Mouse (Mus musculus) heart, embryonic 11.5 days (tissue): Measurements from ENCODE around the gene Glis1. TPM values are rescaled to one million over a fixed set of nuclear protein-coding genes. Genes with fewer than 3 reads are reported as not detected.

Experiments used
- ATAC-seq: fragments of 200-750 bp; cut with Nextera tagmentation; replicated peaks from 2 replicates; pipeline ENCODE4 v1.8.0; 2017; ENCODE audit warnings: moderate library complexity; ENCODE audit not compliant: insufficient number of reproducible peaks, low FRiP score, low TSS enrichment
- H3K27ac ChIP-seq: fragments of 300-500 bp; sonication (generic); 2 replicates; pipeline ENCODE4 v1.5.1; 2014; ENCODE audit warnings: mild to moderate bottlenecking, low read depth, low read length
- H3K27me3 ChIP-seq: fragments of 300-500 bp; sonication (generic); 2 replicates; pipeline ENCODE4 v1.6.1; 2014; ENCODE audit warnings: mild to moderate bottlenecking, low read length, mixed read lengths; ENCODE audit not compliant: control insufficient read depth, insufficient read depth
- H3K36me3 ChIP-seq: fragments of 300-500 bp; sonication (generic); 2 replicates; pipeline ENCODE4 v1.6.1; 2014; ENCODE audit warnings: mild to moderate bottlenecking, low read length, moderate library complexity, mixed read lengths; ENCODE audit not compliant: control insufficient read depth, insufficient read depth
- H3K4me1 ChIP-seq: fragments of 300-500 bp; sonication (generic); 2 replicates; pipeline ENCODE4 v1.6.1; 2014; ENCODE audit warnings: low read length; ENCODE audit not compliant: control insufficient read depth, insufficient read depth
- H3K4me2 ChIP-seq: fragments of 300-500 bp; sonication (generic); 2 replicates; pipeline ENCODE4 v1.6.1; 2014; ENCODE audit warnings: mild to moderate bottlenecking, moderate library complexity
- H3K4me3 ChIP-seq: fragments of 300-500 bp; sonication (generic); 2 replicates; pipeline ENCODE4 v1.5.1; 2014; ENCODE audit warnings: low read depth, low read length
- H3K9ac ChIP-seq: fragments of 300-500 bp; sonication (generic); 2 replicates; pipeline ENCODE4 v1.6.1; 2014; ENCODE audit warnings: mild to moderate bottlenecking, low read depth, low read length, moderate library complexity
- H3K9me3 ChIP-seq: fragments of 300-500 bp; sonication (generic); replicated peaks from 2 replicates; pipeline ENCODE4 v1.6.1; 2016; ENCODE audit warnings: low read length; ENCODE audit not compliant: control insufficient read depth
- WGBS: fragments of 180-500 bp; shearing (Covaris S2); extraction: QIAGEN DNeasy Blood & Tissue Kit; methylation state at CpG from one replicate; pipeline ENCODE4 v1.1.7; 2014; ENCODE audit not compliant: insufficient replicate concordance; 5-methylcytosine and 5-hydroxymethylcytosine counted together
- polyA plus RNA-seq: library from polyadenylated mRNA; unstranded; fragments of >200 nt; fragmentation: Nextera tagmentation; extraction: Ambion mirVana; gene quantifications from 2 replicates; pipeline ENCODE4 v1.2.1, GENCODE M21; 2014

Glis1 gene
- polyA plus RNA-seq, 1 experiment from 2014 or later, result 0.94 TPM

GRCm38 (mm10) chr4:107458907-107459306 lies 24.5 kb downstream of the Glis1 start:
- 50% methylated on average over 17 of the region's 17 CpGs for WGBS
- peak overlapping the region; percentile 59 for H3K27ac ChIP-seq
- ATAC-seq, result peak; percentile 74
- peaks cover 3% of the 10 kb centered on the region; the same call in 1 of the 2 replicates for H3K27me3 ChIP-seq
- no peak overlapping the region for H3K9ac ChIP-seq
- H3K36me3 ChIP-seq, result no peaks in the 10 kb centered on the region
- no peaks in the 10 kb centered on the region for H3K9me3 ChIP-seq
- 0 out of 2 replicates have a peak overlapping the region, but pooled peaks have one; percentile 14 for H3K4me2 ChIP-seq
- H3K4me1 ChIP-seq, result peaks cover 5% of the 10 kb centered on the region; the same call in 1 of the 2 replicates
- no peak overlapping the region for H3K4me3 ChIP-seq

DNA sequence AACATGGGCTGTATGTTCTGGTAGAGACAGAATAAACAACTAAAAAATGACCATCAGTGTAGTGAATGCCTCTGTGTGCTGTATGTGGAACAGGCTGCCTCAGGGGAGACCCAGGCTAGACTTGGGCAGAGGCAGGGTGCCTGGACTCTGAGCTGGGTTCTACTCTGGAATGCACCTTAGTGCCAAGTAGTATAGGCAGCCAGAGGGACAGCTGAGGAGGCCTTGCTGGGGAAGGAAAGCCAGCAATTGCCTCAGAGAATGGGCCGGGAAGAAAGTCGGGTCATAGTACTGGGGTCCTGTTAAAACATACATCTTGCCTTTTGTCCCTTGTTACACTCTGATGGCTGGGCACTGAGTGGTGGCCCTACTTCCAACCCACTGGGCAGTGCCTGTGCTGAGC lies 25.1 kb downstream of the Glis1 start:
- no peak overlapping the region for H3K4me3 ChIP-seq
- peaks cover 3% of the 10 kb centered on the region; the same call in 1 of the 2 replicates for H3K27me3 ChIP-seq
- no peak overlapping the region for H3K9ac ChIP-seq
- WGBS, result 88% methylated on average over 2 of the region's 2 CpGs
- H3K27ac ChIP-seq, result no peak overlapping the region
- no peaks in the 10 kb centered on the region for H3K36me3 ChIP-seq
- no peak overlapping the region for H3K4me2 ChIP-seq
- H3K9me3 ChIP-seq, result no peaks in the 10 kb centered on the region
- H3K4me1 ChIP-seq, result peaks cover 5% of the 10 kb centered on the region; the same call in 1 of the 2 replicates
- no peak for ATAC-seq

GRCm38 (mm10) chr4:107460468-107460867 lies 26.1 kb downstream of the Glis1 start:
- Histone ChIP-seq H3K4me2 (no peak overlapping the region), H3K4me3 (no peak overlapping the region), H3K36me3 (no peaks in the 10 kb centered on the region), H3K27me3 (peaks cover 3% of the 10 kb centered on the region; the same call in 1 of the 2 replicates), H3K4me1 (peaks cover 5% of the 10 kb centered on the region; the same call in 1 of the 2 replicates), H3K27ac (no peak overlapping the region), H3K9ac (no peak overlapping the region), H3K9me3 (no peaks in the 10 kb centered on the region)
- 83% methylated on average over 11 of the region's 11 CpGs for WGBS
- no peak for ATAC-seq

DNA sequence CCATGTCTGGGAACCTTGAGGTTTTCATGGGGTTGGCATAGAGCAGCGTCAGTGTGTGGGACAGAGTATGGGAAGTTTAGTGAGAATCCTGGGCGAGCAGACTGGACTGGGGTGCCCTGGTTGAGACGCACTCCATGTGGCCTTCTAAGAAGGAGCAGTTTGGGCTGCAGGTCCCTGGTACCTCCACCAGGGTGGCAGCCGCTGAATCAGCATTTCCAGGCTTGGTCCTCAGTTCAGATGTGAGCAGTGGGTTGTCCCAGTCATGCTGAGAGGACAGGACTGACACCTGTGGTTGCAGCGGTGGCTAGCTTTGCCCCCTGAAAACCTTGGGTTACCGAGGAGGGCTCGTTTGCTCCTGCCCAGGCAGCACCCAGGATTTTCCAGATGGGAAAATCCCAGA lies 33.4 kb downstream of the Glis1 start:
- no peaks in the 10 kb centered on the region for H3K36me3 ChIP-seq
- no peak overlapping the region for H3K9ac ChIP-seq
- WGBS, result 75% methylated on average over 7 of the region's 7 CpGs
- H3K9me3 ChIP-seq, result no peaks in the 10 kb centered on the region
- H3K27me3 ChIP-seq, result peaks cover 12% of the 10 kb centered on the region
- no peak for ATAC-seq
- H3K27ac ChIP-seq, result no peak overlapping the region
- H3K4me2 ChIP-seq, result no peak overlapping the region
- H3K4me1 ChIP-seq, result 0 out of 2 replicates have a peak, but pooled peaks cover 6% of the 10 kb centered on the region
- no peak overlapping the region for H3K4me3 ChIP-seq

GRCm38 (mm10) chr4:107468264-107468663 lies 33.9 kb downstream of the Glis1 start:
- Histone ChIP-seq H3K36me3 (no peaks in the 10 kb centered on the region), H3K4me1 (0 out of 2 replicates have a peak, but pooled peaks cover 6% of the 10 kb centered on the region), H3K27me3 (peaks cover 16% of the 10 kb centered on the region), H3K4me3 (no peak overlapping the region), H3K4me2 (no peak overlapping the region), H3K27ac (no peak overlapping the region), H3K9me3 (no peaks in the 10 kb centered on the region), H3K9ac (no peak overlapping the region)
- no peak for ATAC-seq
- 38% methylated on average over 13 of the region's 13 CpGs for WGBS

DNA sequence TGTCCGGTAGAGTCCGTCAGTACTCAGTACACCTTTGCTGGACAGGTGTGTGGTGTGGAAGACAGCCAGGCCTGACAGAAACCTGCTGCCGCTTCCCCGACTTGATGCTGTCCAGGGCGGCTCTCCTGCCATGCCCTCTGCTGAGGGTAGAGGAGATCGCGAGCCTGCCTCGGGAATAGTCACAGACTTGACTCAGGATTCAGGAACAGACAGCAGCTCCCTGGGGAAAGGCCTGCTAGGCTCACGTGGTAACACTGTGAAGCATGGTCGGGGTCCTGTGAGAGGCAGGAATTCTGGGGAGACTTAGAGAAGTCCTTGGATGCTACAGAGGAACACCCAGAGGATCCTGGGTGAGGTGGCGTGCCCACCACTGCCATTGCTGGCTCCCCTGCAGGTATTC lies 34.4 kb downstream of the Glis1 start:
- 63% methylated on average over 11 of the region's 11 CpGs for WGBS
- no peak for ATAC-seq

GRCm38 (mm10) chr4:107476266-107476665 lies 41.9 kb downstream of the Glis1 start:
- Histone ChIP-seq H3K4me1 (peaks cover 4% of the 10 kb centered on the region; the same call in 1 of the 2 replicates), H3K27ac (no peak overlapping the region), H3K4me3 (no peak overlapping the region), H3K9me3 (no peaks in the 10 kb centered on the region), H3K4me2 (no peak overlapping the region), H3K27me3 (peaks cover 21% of the 10 kb centered on the region), H3K9ac (no peak overlapping the region), H3K36me3 (no peaks in the 10 kb centered on the region)
- no peak for ATAC-seq
- WGBS, result 52% methylated on average over 11 of the region's 11 CpGs

More for the DNA sequence above, 34.4 kb downstream of the Glis1 start:
- Histone ChIP-seq H3K4me2 (no peak overlapping the region), H3K36me3 (no peaks in the 10 kb centered on the region), H3K9me3 (no peaks in the 10 kb centered on the region), H3K4me3 (no peak overlapping the region), H3K4me1 (0 out of 2 replicates have a peak, but pooled peaks cover 6% of the 10 kb centered on the region), H3K27me3 (peaks cover 17% of the 10 kb centered on the region), H3K27ac (no peak overlapping the region), H3K9ac (no peak overlapping the region)

- no peak for ATAC-seq
- 69% methylated on average over 5 of the region's 5 CpGs for WGBS
- Histone ChIP-seq H3K27me3 (peaks cover 12% of the 10 kb centered on the region), H3K4me3 (no peak overlapping the region), H3K9me3 (no peaks in the 10 kb centered on the region), H3K27ac (no peak overlapping the region), H3K4me2 (no peak overlapping the region), H3K36me3 (no peaks in the 10 kb centered on the region), H3K4me1 (peaks cover 4% of the 10 kb centered on the region; the same call in 1 of the 2 replicates), H3K9ac (no peak overlapping the region)
Measured at GRCm38 (mm10) chr4:107479015-107479414, 44.6 kb downstream of the Glis1 start.

DNA sequence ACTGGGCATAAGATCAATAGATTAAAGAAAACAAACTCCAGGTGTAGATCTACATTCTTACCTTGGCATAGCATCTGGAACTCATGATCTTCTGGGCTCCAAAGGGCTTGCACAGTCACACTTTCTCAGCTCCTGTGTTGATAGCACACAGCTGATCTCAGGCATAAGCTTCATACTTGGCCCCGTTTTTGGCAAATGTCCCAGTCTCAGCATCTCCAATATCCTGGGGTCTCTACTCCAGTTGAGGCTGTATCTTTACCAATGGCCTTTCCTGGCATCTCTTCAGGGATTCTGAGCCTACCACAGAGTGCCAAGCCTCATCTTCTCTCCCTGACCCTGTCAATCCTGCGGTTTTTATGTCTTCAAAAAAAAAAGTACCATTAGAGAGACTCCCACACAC lies 48.1 kb downstream of the Glis1 start:
- Histone ChIP-seq H3K27me3 (peaks cover 7% of the 10 kb centered on the region), H3K4me2 (no peak overlapping the region), H3K27ac (no peak overlapping the region), H3K36me3 (no peaks in the 10 kb centered on the region), H3K4me1 (no peaks in the 10 kb centered on the region), H3K9ac (no peak overlapping the region), H3K4me3 (no peak overlapping the region), H3K9me3 (no peaks in the 10 kb centered on the region)
- WGBS, result 72% methylated on average over 2 of the region's 2 CpGs
- ATAC-seq, result no peak
